Mouse (Mus musculus) kidney, embryonic 15.5 days (tissue): Measurements from ENCODE around the gene Gm3893. TPM values are rescaled to one million over a fixed set of nuclear protein-coding genes. Genes with fewer than 3 reads are reported as not detected.
"Not testable (repeated sequence)": the region's sequence is repeated elsewhere in the genome, so short reads cannot be mapped to it uniquely, and the experiment has no call there.

Experiments
- ATAC-seq: fragments of 200-750 bp; cut with Nextera tagmentation; replicated peaks from 2 replicates; pipeline ENCODE4 v1.8.0; 2017; ENCODE audit warnings: moderate TSS enrichment; ENCODE audit not compliant: low FRiP score
- H3K27ac ChIP-seq: fragments of 300-500 bp; sonication (generic); 2 replicates; pipeline ENCODE4 v1.5.1; 2015; ENCODE audit warnings: mild to moderate bottlenecking, inconsistent platforms
- H3K27me3 ChIP-seq: fragments of 300-500 bp; sonication (generic); 2 replicates; pipeline ENCODE4 v1.6.1; 2015; ENCODE audit warnings: inconsistent platforms
- H3K36me3 ChIP-seq: fragments of 300-500 bp; sonication (generic); 2 replicates; pipeline ENCODE4 v1.6.1; 2015; ENCODE audit warnings: inconsistent platforms
- H3K4me1 ChIP-seq: fragments of 300-500 bp; sonication (generic); 2 replicates; pipeline ENCODE4 v1.6.1; 2015; ENCODE audit warnings: inconsistent platforms
- H3K4me2 ChIP-seq: fragments of 300-500 bp; sonication (generic); 2 replicates; pipeline ENCODE4 v1.6.1; 2015; ENCODE audit warnings: moderate library complexity, mild to moderate bottlenecking, inconsistent platforms
- H3K4me3 ChIP-seq: fragments of 300-500 bp; sonication (generic); replicated peaks from 2 replicates; pipeline ENCODE4 v1.5.1; 2015; ENCODE audit warnings: mild to moderate bottlenecking, inconsistent platforms
- H3K9ac ChIP-seq: fragments of 300-500 bp; sonication (generic); 2 replicates; pipeline ENCODE4 v1.6.1; 2015; ENCODE audit warnings: mild to moderate bottlenecking, inconsistent platforms
- H3K9me3 ChIP-seq: fragments of 300-500 bp; sonication (generic); replicated peaks from 2 replicates; pipeline ENCODE4 v1.6.1; 2016; ENCODE audit warnings: inconsistent platforms
- WGBS: fragments of 180-500 bp; shearing (Covaris S2); methylation state at CpG from one replicate; pipeline ENCODE4 v1.1.7; 2015; ENCODE audit warnings: mixed read lengths; 5-methylcytosine and 5-hydroxymethylcytosine counted together
- polyA plus RNA-seq: library from polyadenylated mRNA; unstranded; fragments of >200 nt; fragmentation: Nextera tagmentation; extraction: Ambion mirVana; gene quantifications from 2 replicates; pipeline ENCODE4 v1.2.1, GENCODE M21; 2015

Gene Gm3893
- polyA plus RNA-seq, result not detected in 2 replicates

- H3K4me3 ChIP-seq, H3K4me1 ChIP-seq, ATAC-seq, H3K4me2 ChIP-seq, H3K9me3 ChIP-seq, H3K27ac ChIP-seq, H3K27me3 ChIP-seq, H3K36me3 ChIP-seq, H3K9ac ChIP-seq: not testable (repeated sequence)
- no CpG with 5 or more reads among the region's 2 CpGs for WGBS
These were observed at the start of gene Gm3893 for GRCm38 (mm10) chr4:42090907-42091306. Gm3893 (plus strand) TSS chr4:42091207.

- H3K36me3 ChIP-seq, H3K4me3 ChIP-seq, H3K4me1 ChIP-seq, H3K9ac ChIP-seq, H3K4me2 ChIP-seq, H3K9me3 ChIP-seq, ATAC-seq, H3K27ac ChIP-seq, H3K27me3 ChIP-seq: not testable (repeated sequence)
- no CpG with 5 or more reads among the region's 5 CpGs for WGBS
These were observed 23.5 kb downstream of the Gm3893 start, which contains the start of gene Gm13304 for GRCm38 (mm10) chr4:42114517-42114916. Gm13304 (plus strand) TSS chr4:42114817.

Other genes starting within 250 kb of the Gm3893 start
- 21.7 and 22.4 TPM in 2 replicates for gene Gm21541, start 187.6 kb upstream of the Gm3893 start, polyA plus RNA-seq
- gene Gm20878, start 149.6 kb upstream of the Gm3893 start, polyA plus RNA-seq, result 1.9 and 2.2 TPM in 2 replicates
- 0.21 TPM in 2 replicates for gene Fam205a4, start 125.1 kb upstream of the Gm3893 start, polyA plus RNA-seq
- gene Gm21093, start 56.5 kb upstream of the Gm3893 start, polyA plus RNA-seq, result not detected in 2 replicates
- 12.0 TPM in 1 of 2 replicates, not detected in the other for gene Gm13304, start 23.6 kb downstream of the Gm3893 start, polyA plus RNA-seq
- not detected in 2 replicates for gene Gm13306, start 62.2 kb downstream of the Gm3893 start, polyA plus RNA-seq
- gene Gm13305, start 77.4 kb downstream of the Gm3893 start, polyA plus RNA-seq, result 0.52 TPM in 1 of 2 replicates, not detected in the other
- gene Gm10600, start 149.4 kb downstream of the Gm3893 start, polyA plus RNA-seq, result not detected in 2 replicates
- 0.68 TPM in 1 of 2 replicates, not detected in the other for gene Ccl21b, start 164.6 kb downstream of the Gm3893 start, polyA plus RNA-seq
- gene Gm21953, start 203.1 kb downstream of the Gm3893 start, polyA plus RNA-seq, result not detected in 2 replicates
- gene Fam205a3, start 227.1 kb downstream of the Gm3893 start, polyA plus RNA-seq, result not detected in 2 replicates